Mouse (Mus musculus) small intestine, adult 2 months (tissue): Measurements from ENCODE around the gene Tbl1xr1. TPM values are rescaled to one million over a fixed set of nuclear protein-coding genes. Genes with fewer than 3 reads are reported as not detected.

ENCODE experiments used
- H3K27ac ChIP-seq: fragments of 200-500 bp; 2 replicates; pipeline ENCODE4 v1.5.1; 2012; ENCODE audit warnings: low read depth, low read length, control low read depth, inconsistent platforms; ENCODE audit not compliant: insufficient read depth
- H3K27me3 ChIP-seq: fragments of 200-500 bp; 2 replicates; pipeline ENCODE4 v1.6.1; 2012; ENCODE audit warnings: mild to moderate bottlenecking, moderate library complexity, low read length, inconsistent platforms; ENCODE audit not compliant: control insufficient read depth, insufficient read depth
- H3K36me3 ChIP-seq: fragments of 200-500 bp; 2 replicates; pipeline ENCODE4 v1.6.1; 2012; ENCODE audit warnings: mild to moderate bottlenecking, low read length, control low read depth, inconsistent platforms; ENCODE audit not compliant: control insufficient read depth, insufficient read depth
- H3K4me1 ChIP-seq: fragments of 200-500 bp; 2 replicates; pipeline ENCODE4 v1.6.1; 2012; ENCODE audit warnings: low read length, inconsistent platforms, mixed read lengths; ENCODE audit not compliant: control insufficient read depth, insufficient read depth, insufficient read length
- H3K4me3 ChIP-seq: fragments of 200-500 bp; 2 replicates; pipeline ENCODE4 v1.5.1; 2012; ENCODE audit warnings: low read depth, mild to moderate bottlenecking, control low read depth, inconsistent platforms, low read length, moderate library complexity
- CTCF ChIP-seq: fragments of 200-500 bp; IDR thresholded peaks from 2 replicates; pipeline ENCODE4 v1.5.1; 2012; ENCODE audit warnings: low read depth, mild to moderate bottlenecking, control low read depth, inconsistent platforms, low read length, moderate library complexity, mixed read lengths; ENCODE audit not compliant: insufficient replicate concordance, insufficient read length; ENCODE audit errors: extremely low read depth
- POLR2A ChIP-seq: fragments of 200-500 bp; IDR thresholded peaks from 2 replicates; pipeline ENCODE4 v1.6.1; 2012; ENCODE audit warnings: low read depth, mild to moderate bottlenecking, control low read depth, inconsistent platforms, low read length, moderate library complexity
- WGBS: fragments of 180-500 bp; shearing (Covaris S2); methylation state at CpG from one replicate; pipeline ENCODE4 v1.1.7; 2018; 5-methylcytosine and 5-hydroxymethylcytosine counted together
- polyA plus RNA-seq: library from polyadenylated mRNA; depleted of rRNA; stranded (reverse); fragments of >200 nt; gene quantifications from 2 replicates; pipeline ENCODE4 v1.2.3, GENCODE M21; 2012

Gene Tbl1xr1
- polyA plus RNA-seq, 1 experiment: 15.8 TPM

DNA sequence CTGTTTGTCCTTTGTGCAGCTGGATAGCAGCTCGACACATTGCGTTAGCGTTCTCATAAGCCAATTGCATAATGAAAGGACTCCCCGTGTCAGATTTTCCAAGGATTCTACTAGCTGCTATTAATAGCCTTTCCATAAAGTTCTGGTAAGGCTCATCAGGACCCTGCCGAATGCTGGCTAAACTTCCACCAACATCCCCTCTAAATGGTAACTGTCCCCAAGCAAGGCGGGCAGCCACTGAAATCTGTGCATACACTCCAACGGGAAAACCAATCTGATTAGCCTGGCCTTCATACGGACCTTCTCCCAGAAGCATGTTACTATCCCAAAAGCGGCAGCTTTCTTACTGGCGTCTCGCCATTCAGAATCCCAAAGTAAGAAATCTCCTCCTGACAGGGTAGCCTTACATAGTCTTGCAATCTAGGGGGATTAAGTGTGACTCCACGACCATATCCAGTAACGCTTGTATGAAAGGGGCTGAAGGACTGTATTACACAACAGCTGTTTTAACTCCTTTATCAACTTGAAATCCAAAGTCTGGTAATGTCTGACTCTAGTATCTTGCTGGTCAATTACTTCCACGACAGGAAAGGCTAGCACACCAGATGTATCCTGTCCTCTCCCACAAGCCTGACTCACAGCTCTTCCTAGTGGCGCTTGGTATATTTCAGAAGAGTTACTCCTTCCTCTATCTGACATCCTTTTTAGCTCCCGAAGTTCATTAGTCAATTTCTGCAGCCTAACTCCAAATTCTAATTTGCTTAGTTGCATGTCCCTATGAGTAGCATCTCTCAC, 161.9 kb downstream of the Tbl1xr1 start:
- Histone ChIP-seq H3K27ac (no peak overlapping the region), H3K4me1 (no peaks in the 10 kb centered on the region), H3K36me3 (no peaks in the 10 kb centered on the region), H3K4me3 (no peak overlapping the region), H3K27me3 (no peaks in the 10 kb centered on the region)
- TF ChIP-seq POLR2A (no peak), CTCF (no peak)
- WGBS: 86% methylated on average over 16 of the region's 16 CpGs
